In the genomic region with DNA sequence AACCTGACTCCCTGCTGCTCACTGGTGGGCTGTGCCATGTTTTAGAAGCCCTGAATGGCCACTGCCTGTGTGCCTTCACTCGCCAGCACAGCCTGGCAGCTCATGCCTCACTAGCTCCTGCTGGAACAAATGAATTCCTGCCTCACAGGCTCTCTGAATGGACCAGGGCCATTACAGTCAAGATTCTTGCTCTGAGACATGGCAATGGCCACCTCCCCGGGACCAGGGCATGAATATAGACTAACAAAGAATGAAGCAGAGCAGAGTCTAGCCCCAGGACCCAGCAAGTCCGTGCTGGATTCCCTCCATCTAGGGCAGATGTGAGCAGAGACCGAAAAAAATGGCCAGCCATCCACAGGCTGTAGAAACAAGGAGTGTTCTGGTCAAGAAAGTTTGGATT, we compare ENCODE assay signal across 14 mouse cellular contexts. TPM values are rescaled to one million over a fixed set of nuclear protein-coding genes. Genes with fewer than 3 reads are reported as not detected.
DNase-seq lines count a peak whose midpoint lies in the region; ATAC-seq and TF ChIP-seq lines count a peak whose summit lies in the region.
"Had no signal": no experiment of that assay in that cellular context is flagged by ENCODE, and none has a peak within 500 bp of the region (broad histone marks: within the 10 kb centered on the region; RNA-seq: fewer than 3 reads in every experiment).

No protein-coding gene starts in this region.

- no peaks in the 10 kb centered on the region for H3K36me3 ChIP-seq in hindbrain, postnatal 0 days (ENCODE audit: insufficient read depth, low read length)
- H3K36me3 ChIP-seq: intestine, embryonic 15.5 days had no signal

- peak; percentile 35 to 45 for DNase-seq in cerebellum, postnatal 14 days
- peak; percentile 39 for DNase-seq in retina, postnatal 1 day
- DNase-seq in retina, embryonic 14.5 days (ENCODE audit: low spot score) = no peak
- peak; percentile 58 for DNase-seq in hindbrain, postnatal 0 days (ENCODE audit: low spot score)
- no peak for DNase-seq in urinary bladder, postnatal 25 days (ENCODE audit: low spot score)
- no peak for DNase-seq in lung, adult 2 months
- no peak for DNase-seq in cerebellum, adult 9-10 months
- DNase-seq: liver; lung, postnatal 10 days; right cerebral cortex, postnatal 14 days; thymus, postnatal 4 days had no signal

- no peaks in the 10 kb centered on the region for H3K4me1 ChIP-seq in hindbrain, postnatal 0 days (ENCODE audit: insufficient read depth, low read length)
- no peaks in the 10 kb centered on the region for H3K4me1 ChIP-seq in lung, adult 2 months (ENCODE audit: control insufficient read depth, insufficient read depth, low read length)
- H3K4me1 ChIP-seq: intestine, embryonic 15.5 days had no signal

- ATAC-seq in cerebellum, adult (ENCODE audit: insufficient number of reproducible peaks, low FRiP score, low TSS enrichment) = no peak
- peak; percentile 66 for ATAC-seq in hindbrain, postnatal 0 days
- ATAC-seq: intestine, embryonic 15.5 days had no signal

- H3K27ac ChIP-seq in hindbrain, postnatal 0 days = peak overlapping the region; percentile 1; the same call in 1 of the 2 replicates
- H3K27ac ChIP-seq: intestine, embryonic 15.5 days had no signal

- no peaks in the 10 kb centered on the region for H3K27me3 ChIP-seq in hindbrain, postnatal 0 days (ENCODE audit: insufficient read depth, low read length)
- H3K27me3 ChIP-seq: heart, embryonic 12.5 days; intestine, embryonic 15.5 days had no signal

- no peak overlapping the region for H3K4me2 ChIP-seq in hindbrain, postnatal 0 days (ENCODE audit: low read depth, low read length)
- H3K4me2 ChIP-seq: heart, embryonic 12.5 days; intestine, embryonic 15.5 days had no signal

- 26% methylated on average over 4 of the region's 4 CpGs for WGBS in hindbrain, postnatal 0 days
- WGBS in lung, adult 2 months = 82% methylated on average over 4 of the region's 4 CpGs

- no peak overlapping the region for H3K9ac ChIP-seq in hindbrain, postnatal 0 days (replicated peaks; ENCODE audit: low read length)
- H3K9ac ChIP-seq: heart, embryonic 12.5 days; intestine, embryonic 15.5 days had no signal

- no peaks in the 10 kb centered on the region for H3K9me3 ChIP-seq in hindbrain, postnatal 0 days (ENCODE audit: low read length)
- H3K9me3 ChIP-seq: heart, embryonic 12.5 days; intestine, embryonic 15.5 days had no signal

- H3K4me3 ChIP-seq in hindbrain, postnatal 0 days (ENCODE audit: low read length) = no peak overlapping the region
- no peak overlapping the region for H3K4me3 ChIP-seq in lung, adult 2 months (replicated peaks; ENCODE audit: extremely low read depth, low read depth, low read length)
- H3K4me3 ChIP-seq: heart, embryonic 12.5 days; intestine, embryonic 15.5 days had no signal

- no peak for TF ChIP-seq POLR2A in lung, adult 2 months (IDR thresholded peaks at IDR 0.05; ENCODE audit: borderline replicate concordance, extremely low read depth, low read depth, low read length)

- no peak for TF ChIP-seq CTCF in hindbrain, postnatal 0 days (IDR thresholded peaks at IDR 0.05; ENCODE audit: low read depth)
- no peak for TF ChIP-seq CTCF in lung, adult 2 months (IDR thresholded peaks at IDR 0.05; ENCODE audit: insufficient read depth, low read length)

RNA-seq across cellular contexts. Expression of gene Lrguk, which starts 51.8 kb away (rescaled TPM):
- total RNA-seq in hindbrain, postnatal 0 days (2014; rRNA removed) = 0.99 and 2.1 TPM in 2 replicates
- polyA plus RNA-seq in hindbrain, postnatal 0 days (2015; fragmentation: Nextera tagmentation; extraction: Ambion mirVana) = 1.2 and 1.4 TPM in 2 replicates
- polyA plus RNA-seq in lung, adult 2 months (2012; rRNA removed) = 1.5 and 2.1 TPM in 2 replicates

Comparison
In these comparisons a context has a peak if more than half of its experiments do, and no peak if none do; other contexts are left out.
1. DNase-seq: peak in cerebellum, postnatal 14 days (2 of 2), retina, postnatal 1 day (single experiment) and hindbrain, postnatal 0 days (single experiment); none in retina, embryonic 14.5 days (single experiment), urinary bladder, postnatal 25 days (single experiment), lung, adult 2 months (single experiment) and cerebellum, adult 9-10 months (single experiment).